Mouse (Mus musculus) skeletal muscle tissue, adult 2 months (tissue): ENCODE results near the gene Pecam1.
A peak's percentile ranks its signal among the peaks of the same experiment; 100 is the strongest.

ENCODE experiments used
- DNase-seq: peaks from one replicate; pipeline ENCODE4 v3.0.0-alpha.2; 2012; ENCODE audit warnings: low read depth, low spot score

The Pecam1 gene

DNA sequence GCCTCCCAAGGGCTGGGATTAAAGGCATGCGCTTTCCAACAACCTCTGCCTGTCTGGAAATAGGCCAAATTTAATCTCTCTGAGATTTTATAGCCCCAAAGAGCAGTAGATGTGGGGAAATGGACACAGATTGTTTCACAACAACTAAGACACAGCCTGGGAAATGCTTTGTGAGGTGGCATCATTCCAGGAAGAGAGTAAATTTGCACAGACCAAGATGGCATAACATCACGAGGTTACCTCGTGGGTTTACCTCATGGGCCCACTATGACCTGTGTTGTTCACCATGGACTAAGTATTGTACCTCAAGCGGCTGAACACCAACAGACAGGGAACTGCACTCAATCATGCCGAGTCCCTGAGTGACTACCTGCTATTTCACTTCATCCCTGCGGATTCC is 52.1 kb downstream of the Pecam1 start:
- DNase-seq, result no peak

GRCm38 (mm10) chr11:106695917-106696316 is 54.5 kb downstream of the Pecam1 start:
- no peak for DNase-seq

GRCm38 (mm10) chr11:106692890-106693289 is 57.5 kb downstream of the Pecam1 start:
- no peak for DNase-seq

DNA sequence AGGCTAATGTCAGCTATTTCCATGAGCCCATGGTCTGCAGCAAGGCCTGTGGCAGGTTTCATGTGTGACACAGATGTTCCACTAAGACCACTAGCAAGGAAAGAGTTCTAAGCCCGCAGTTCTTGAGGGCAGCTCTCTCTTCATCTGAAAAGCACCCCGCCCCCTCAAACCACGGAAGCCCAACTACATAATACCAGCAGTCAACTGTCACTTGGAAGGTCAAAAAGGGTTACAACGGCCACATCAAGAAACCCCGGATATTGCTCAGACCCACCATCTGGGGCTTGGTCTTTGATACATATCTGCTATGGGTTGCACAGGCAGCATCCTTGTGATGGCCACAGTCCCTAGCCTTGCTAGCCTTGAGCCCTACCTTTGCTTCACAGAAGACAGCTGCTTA is 62.1 kb downstream of the Pecam1 start:
- no peak for DNase-seq

GRCm38 (mm10) chr11:106687293-106687692 is 63.1 kb downstream of the Pecam1 start:
- DNase-seq, result no peak

DNA sequence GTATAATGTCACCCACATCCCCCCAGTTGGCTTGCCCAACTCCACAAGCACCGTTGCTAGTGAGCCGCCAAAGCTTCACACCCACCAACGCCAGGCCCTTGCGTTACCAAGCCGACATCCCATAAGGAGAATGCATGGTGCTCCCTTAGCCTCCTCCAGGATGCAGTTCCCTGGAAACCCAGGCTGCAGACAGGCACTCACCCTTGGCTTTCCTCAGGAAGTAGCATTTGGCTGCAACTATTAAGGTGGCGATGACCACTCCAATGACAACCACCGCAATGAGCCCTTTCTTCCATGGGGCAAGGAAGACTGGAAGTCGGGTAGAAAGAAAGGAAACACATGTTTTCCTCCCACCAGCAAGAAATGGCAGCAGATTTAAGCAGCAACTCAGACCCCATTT is 66.4 kb downstream of the Pecam1 start:
- DNase-seq, result no peak

- no peak for DNase-seq
These were observed 67.1 kb downstream of the Pecam1 start for GRCm38 (mm10) chr11:106683345-106683744.

GRCm38 (mm10) chr11:106681138-106681537 is 69.3 kb downstream of the Pecam1 start:
- no peak for DNase-seq

- DNase-seq, result no peak
These were observed 70.6 kb downstream of the Pecam1 start for GRCm38 (mm10) chr11:106679874-106680273.

GRCm38 (mm10) chr11:106677910-106678591 is 72.4 kb downstream of the Pecam1 start:
- peak; percentile 93 for DNase-seq

DNA sequence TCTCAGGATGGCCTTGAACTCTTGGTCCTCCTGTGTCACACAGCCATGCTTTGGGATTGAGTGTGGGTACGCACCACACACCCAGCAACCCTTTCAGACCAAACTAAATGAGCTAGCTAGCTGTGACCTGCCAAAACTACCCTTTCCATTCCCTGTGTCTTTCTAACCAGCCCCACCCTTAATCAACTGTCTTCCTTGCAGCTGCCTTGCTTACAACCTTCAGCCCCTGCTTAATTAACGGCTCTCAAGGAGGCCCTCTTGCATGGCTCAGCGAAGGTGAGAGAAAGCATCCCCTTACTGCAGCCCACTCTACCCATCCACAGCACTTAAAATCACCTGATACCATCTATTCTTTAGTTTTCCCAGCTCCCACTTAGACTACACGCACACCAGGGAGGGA is 73.1 kb downstream of the Pecam1 start:
- no peak for DNase-seq

DNA sequence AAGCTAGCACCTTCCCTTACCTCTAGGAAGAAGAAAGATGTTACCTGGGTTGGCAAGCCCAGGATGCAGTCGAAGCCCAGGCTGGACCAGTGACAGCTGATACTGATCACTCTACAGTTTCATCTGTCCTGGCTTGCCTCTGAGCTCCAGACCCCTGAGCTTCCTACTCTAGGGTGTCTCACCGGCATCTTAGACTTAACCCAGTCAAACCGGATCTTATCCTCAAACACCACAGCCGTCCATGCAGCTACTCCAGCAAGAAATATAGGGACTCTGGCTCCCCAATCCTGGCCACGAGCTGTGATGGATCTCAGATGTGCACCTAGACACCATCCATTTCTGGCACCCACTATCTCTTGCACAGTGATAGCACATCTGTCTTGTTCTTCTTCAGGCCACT is 74.6 kb downstream of the Pecam1 start:
- no peak for DNase-seq

DNA sequence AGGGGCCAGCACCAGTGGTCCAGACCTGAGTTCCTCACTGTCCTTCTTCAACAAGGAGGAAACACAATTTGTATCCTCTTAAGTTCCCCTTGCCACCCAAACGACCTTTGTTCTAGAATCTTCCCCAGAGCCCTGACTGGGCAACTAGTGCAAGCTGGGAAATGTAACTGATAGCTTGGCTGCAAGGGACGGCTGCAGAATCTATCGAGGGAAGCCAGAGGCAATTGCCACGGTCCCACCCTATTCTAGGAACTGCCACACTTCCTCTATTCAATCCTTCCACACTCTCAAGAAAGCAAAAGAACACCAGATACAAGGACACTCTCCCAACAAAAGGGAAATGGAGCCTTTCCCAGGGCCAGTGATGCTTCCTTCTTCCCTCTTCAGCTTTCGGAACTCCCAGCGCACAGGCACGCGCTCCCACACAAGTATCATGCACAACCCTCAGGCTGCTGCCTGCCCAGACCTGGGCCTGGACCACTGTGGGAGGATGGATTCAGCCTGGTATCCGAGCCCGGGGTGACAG is 75.2 kb downstream of the Pecam1 start:
- DNase-seq, result peak; percentile 87

DNA sequence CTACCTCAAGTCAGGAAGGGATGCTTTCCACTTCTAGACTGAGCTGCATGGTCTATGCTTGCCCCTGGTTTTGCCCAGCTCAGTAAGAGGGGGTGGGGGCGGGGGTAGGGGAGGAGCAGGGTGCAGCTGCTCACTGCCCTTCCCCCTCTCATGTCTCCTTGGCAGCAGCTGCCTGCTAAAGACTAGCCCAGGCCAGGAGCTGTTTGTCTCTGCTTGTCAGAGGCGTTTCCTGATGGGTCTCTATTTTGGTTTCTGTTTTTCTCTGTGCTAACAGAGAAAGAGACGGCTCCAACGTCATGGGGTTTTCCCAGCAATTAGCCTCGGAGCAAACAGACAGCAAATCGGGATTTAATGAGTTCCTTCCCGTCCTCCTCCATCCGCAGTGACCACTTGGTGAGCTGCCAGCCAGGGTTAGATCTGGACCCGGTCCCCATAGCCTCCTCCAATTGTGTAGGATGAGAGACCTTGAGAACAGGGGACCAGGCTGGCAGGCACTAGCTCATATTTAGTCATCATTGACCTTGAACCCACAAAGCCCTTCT is 75.7 kb downstream of the Pecam1 start:
- peak; percentile 89 for DNase-seq

GRCm38 (mm10) chr11:106673727-106674611 is 76.5 kb downstream of the Pecam1 start:
- no peak for DNase-seq

GRCm38 (mm10) chr11:106672919-106673505 is 77.4 kb downstream of the Pecam1 start:
- DNase-seq, result no peak

DNA sequence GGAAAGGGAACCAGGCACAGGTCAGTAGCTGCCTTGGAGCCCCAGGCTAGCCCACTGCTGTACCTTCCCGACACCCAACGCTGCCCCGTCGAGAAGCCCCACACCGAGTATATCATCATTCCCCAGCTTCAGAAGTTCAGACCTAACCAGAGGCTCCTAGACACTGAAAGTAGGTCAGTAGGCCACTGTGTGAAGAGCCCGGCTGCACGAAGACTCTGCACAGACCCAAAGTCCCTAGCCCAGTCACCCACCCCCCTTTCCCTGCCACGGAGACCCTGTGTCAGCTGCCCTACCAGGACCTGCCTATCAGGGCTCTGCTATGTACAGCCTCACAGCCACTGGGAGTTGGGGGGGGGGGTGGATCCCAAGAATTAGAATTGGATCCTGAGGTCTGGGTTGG is 78.6 kb downstream of the Pecam1 start:
- no peak for DNase-seq

DNA sequence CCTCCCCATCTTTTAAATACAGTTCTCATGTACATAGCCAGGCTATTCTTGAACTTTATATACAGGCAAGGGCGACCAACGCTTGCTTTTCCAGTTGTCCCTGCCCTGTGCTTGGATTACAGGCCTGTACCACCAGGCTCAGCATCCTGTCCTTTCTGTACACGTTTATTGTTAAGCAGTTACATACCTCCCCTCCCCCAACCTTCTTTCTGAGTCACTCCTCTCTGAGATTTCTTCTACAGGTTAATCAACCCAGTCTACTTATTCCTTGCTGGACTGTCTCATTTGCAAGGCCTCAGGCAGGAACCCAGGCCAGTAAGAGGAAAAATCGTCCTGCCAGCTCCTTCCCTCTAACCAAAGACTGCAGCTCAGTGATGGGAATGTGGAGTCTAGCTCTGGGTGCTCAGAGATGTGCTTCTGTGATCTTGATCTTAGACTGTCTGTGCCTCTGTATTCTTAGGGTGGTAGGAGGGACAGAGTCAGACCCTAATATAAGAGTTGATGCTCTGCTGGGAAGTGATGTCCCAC is 79.4 kb downstream of the Pecam1 start:
- DNase-seq, result no peak

- no peak for DNase-seq
These were observed 80.2 kb downstream of the Pecam1 start for GRCm38 (mm10) chr11:106670266-106670665.

GRCm38 (mm10) chr11:106669873-106670173 is 80.6 kb downstream of the Pecam1 start:
- no peak for DNase-seq

- no peak for DNase-seq
These were observed 81.1 kb downstream of the Pecam1 start for GRCm38 (mm10) chr11:106669102-106669872.
